Mouse (Mus musculus): Measurements from ENCODE around the gene Ttpal. TPM values are rescaled to one million over a fixed set of nuclear protein-coding genes. Genes with fewer than 3 reads are reported as not detected.

Ttpal gene
- total RNA-seq (2021) = 10 to 100 TPM; 49.0 to 50.4 TPM
- long read RNA-seq, experiment 1, full-length matches to known transcripts = 20 of 50 reads
- long read RNA-seq, experiment 1, partial matches to known transcripts = 2 of 50 reads
- long read RNA-seq, experiment 1, other reads (novel, unspliced or antisense) = 28 of 50 reads
- long read RNA-seq, experiment 2, full-length matches to known transcripts = 33 of 80 reads
- long read RNA-seq, experiment 2, partial matches to known transcripts = 34 of 80 reads
- long read RNA-seq, experiment 2, other reads (novel, unspliced or antisense) = 13 of 80 reads

GRCm38 (mm10) chr2:163602101-163602971, at the start of gene Ttpal:
Gene Ttpal (plus strand): TSS chr2:163602314.
- peak; percentile 86 to 89 for DNase-seq (ENCODE audit: low spot score in 2 of 2)
- Histone ChIP-seq H3K4me3 (peak within 1 kb of the TSS; percentile 86), H3K27ac (peak within 1 kb of the TSS; percentile 99)
- TF ChIP-seq CTCF (conservative IDR thresholded peaks at IDR 0.05) = peak; percentile 80

- DNase-seq (ENCODE audit: low spot score in 2 of 2) = no peak
- Histone ChIP-seq H3K4me3 (no peak overlapping the region), H3K27ac (no peak overlapping the region)
- no peak for TF ChIP-seq CTCF (conservative IDR thresholded peaks at IDR 0.05)
These were observed 49.6 kb upstream of the Ttpal start for GRCm38 (mm10) chr2:163552518-163552929.

- no peak overlapping the region for H3K27ac ChIP-seq
- DNase-seq (ENCODE audit: low spot score in 2 of 2) = no peak
- TF ChIP-seq CTCF (conservative IDR thresholded peaks at IDR 0.05) = no peak
- H3K4me3 ChIP-seq = no peak overlapping the region
These were observed 47.6 kb upstream of the Ttpal start for GRCm38 (mm10) chr2:163554425-163554982.

- no peak for DNase-seq (ENCODE audit: low spot score in 2 of 2)
- no peak for TF ChIP-seq CTCF (conservative IDR thresholded peaks at IDR 0.05)
- Histone ChIP-seq H3K27ac (no peak overlapping the region), H3K4me3 (no peak overlapping the region)
These were observed 47.1 kb upstream of the Ttpal start for GRCm38 (mm10) chr2:163554996-163555395.

GRCm38 (mm10) chr2:163555417-163555816, 46.7 kb upstream of the Ttpal start:
- no peak overlapping the region for H3K4me3 ChIP-seq
- no peak for TF ChIP-seq CTCF (conservative IDR thresholded peaks at IDR 0.05)
- no peak for DNase-seq (ENCODE audit: low spot score in 2 of 2)
- no peak overlapping the region for H3K27ac ChIP-seq

GRCm38 (mm10) chr2:163558548-163558947, 43.6 kb upstream of the Ttpal start:
- no peak for DNase-seq (ENCODE audit: low spot score in 2 of 2)
- TF ChIP-seq CTCF (conservative IDR thresholded peaks at IDR 0.05) = no peak
- Histone ChIP-seq H3K4me3 (no peak overlapping the region), H3K27ac (no peak overlapping the region)

GRCm38 (mm10) chr2:163559236-163559635, 42.9 kb upstream of the Ttpal start:
- TF ChIP-seq CTCF (conservative IDR thresholded peaks at IDR 0.05) = no peak
- no peak overlapping the region for H3K4me3 ChIP-seq

GRCm38 (mm10) chr2:163560247-163560646, 41.9 kb upstream of the Ttpal start:
- Histone ChIP-seq H3K4me3 (no peak overlapping the region), H3K27ac (no peak overlapping the region)
- DNase-seq (ENCODE audit: low spot score in 2 of 2) = no peak
- no peak for TF ChIP-seq CTCF (conservative IDR thresholded peaks at IDR 0.05)

More at GRCm38 (mm10) chr2:163559236-163559635, 42.9 kb upstream of the Ttpal start:
- no peak overlapping the region for H3K27ac ChIP-seq
- DNase-seq (ENCODE audit: low spot score in 2 of 2) = no peak

- Histone ChIP-seq H3K27ac (no peak overlapping the region), H3K4me3 (no peak overlapping the region)
- no peak for TF ChIP-seq CTCF (conservative IDR thresholded peaks at IDR 0.05)
- no peak for DNase-seq (ENCODE audit: low spot score in 2 of 2)
These were observed 40.7 kb upstream of the Ttpal start for GRCm38 (mm10) chr2:163561258-163561948.

GRCm38 (mm10) chr2:163564646-163565045, 37.5 kb upstream of the Ttpal start:
- Histone ChIP-seq H3K4me3 (no peak overlapping the region), H3K27ac (no peak overlapping the region)
- DNase-seq (ENCODE audit: low spot score in 2 of 2) = no peak
- TF ChIP-seq CTCF (conservative IDR thresholded peaks at IDR 0.05) = no peak

- Histone ChIP-seq H3K27ac (no peak overlapping the region), H3K4me3 (no peak overlapping the region)
- DNase-seq (ENCODE audit: low spot score in 2 of 2) = no peak
- TF ChIP-seq CTCF (conservative IDR thresholded peaks at IDR 0.05) = no peak
These were observed 27.8 kb upstream of the Ttpal start for GRCm38 (mm10) chr2:163574321-163574720.

- Histone ChIP-seq H3K27ac (no peak overlapping the region), H3K4me3 (no peak overlapping the region)
- no peak for DNase-seq (ENCODE audit: low spot score in 2 of 2)
- no peak for TF ChIP-seq CTCF (conservative IDR thresholded peaks at IDR 0.05)
These were observed 26.9 kb upstream of the Ttpal start for GRCm38 (mm10) chr2:163575248-163575647.

- TF ChIP-seq CTCF (conservative IDR thresholded peaks at IDR 0.05) = no peak
These were observed 24.1 kb upstream of the Ttpal start for GRCm38 (mm10) chr2:163577986-163578385.

More at GRCm38 (mm10) chr2:163577986-163578385, 24.1 kb upstream of the Ttpal start:
- no peak for DNase-seq (ENCODE audit: low spot score in 2 of 2)
- no peak overlapping the region for H3K4me3 ChIP-seq
- H3K27ac ChIP-seq = no peak overlapping the region

Data from layer of hippocampus, adult 2 months (tissue).